Mouse (Mus musculus): ENCODE results near the gene Aldh8a1.
A peak's percentile ranks its signal among the peaks of the same experiment; 100 is the strongest.

The Aldh8a1 gene

DNA sequence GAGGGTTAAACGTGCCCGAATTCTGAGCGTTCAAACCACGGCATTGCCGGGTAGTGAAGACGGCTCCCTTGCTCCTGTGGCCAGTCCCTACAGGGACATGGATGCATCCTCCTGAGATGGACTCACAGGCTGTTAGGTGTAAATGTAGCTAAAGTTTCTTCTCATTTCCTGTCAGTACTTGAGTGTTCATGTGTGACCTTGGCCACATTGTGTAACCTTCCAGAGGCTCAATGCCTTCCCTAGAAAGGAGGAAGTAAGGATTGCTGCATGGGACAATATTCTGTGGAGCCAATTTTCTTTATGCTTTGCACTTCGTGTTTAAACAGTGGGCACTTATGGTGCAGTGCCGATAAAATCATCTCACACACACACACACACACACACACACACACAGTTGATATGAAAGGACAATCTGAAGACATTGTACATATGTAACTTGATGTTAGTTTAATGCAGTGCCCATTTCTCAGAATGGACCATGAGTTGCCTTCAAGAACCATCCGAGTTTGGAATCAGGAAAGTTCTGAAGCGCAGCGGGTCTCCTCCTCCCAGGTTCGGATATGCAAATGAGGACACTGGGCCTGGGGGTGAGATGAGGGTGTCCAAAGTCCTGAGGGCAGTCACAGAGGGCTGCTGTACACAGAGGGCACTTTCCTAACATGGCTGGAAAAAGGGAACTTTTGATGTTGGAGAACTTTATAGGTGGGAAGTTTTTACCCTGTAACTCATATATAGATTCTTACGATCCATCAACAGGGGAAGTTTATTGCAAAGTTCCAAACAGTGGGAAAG lies at the start of gene Aldh8a1:
Gene Aldh8a1, plus strand, starts transcription at position 610 of the 792 bp plus-strand sequence.
- no peak for DNase-seq (ENCODE audit: low spot score)

DNA sequence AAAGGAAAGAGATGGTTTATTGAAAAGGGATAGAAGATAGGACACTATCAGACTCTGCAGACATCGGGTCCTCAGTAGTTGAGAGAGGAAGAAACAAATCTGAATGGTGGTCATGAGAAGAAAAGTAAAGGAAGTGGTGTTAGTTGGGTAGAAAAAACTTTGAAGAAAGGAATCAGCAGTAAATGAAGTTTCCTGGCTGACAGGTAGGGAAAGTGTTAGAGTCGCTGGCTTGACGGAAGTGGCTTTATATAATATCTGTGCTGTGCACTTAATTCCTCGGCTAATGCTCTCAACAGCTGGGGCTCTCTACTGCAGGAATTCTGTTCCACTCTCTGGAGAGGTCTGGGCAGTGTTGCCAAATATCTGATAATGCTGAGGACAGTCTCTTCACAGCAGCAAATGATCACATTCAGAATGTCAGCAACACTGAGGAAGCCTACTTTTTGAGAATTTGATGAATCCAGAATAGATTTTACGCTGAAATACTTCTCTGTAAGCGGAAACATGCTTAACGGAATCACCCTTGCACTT lies 49.4 kb upstream of the Aldh8a1 start:
- DNase-seq (ENCODE audit: low spot score) = no peak

- peak; percentile 29 for DNase-seq (ENCODE audit: low spot score)
Measured at GRCm38 (mm10) chr10:21334349-21335105, 42.6 kb upstream of the Aldh8a1 start.

- DNase-seq (ENCODE audit: low spot score) = peak; percentile 22
Measured at GRCm38 (mm10) chr10:21335534-21335933, 41.6 kb upstream of the Aldh8a1 start.

DNA sequence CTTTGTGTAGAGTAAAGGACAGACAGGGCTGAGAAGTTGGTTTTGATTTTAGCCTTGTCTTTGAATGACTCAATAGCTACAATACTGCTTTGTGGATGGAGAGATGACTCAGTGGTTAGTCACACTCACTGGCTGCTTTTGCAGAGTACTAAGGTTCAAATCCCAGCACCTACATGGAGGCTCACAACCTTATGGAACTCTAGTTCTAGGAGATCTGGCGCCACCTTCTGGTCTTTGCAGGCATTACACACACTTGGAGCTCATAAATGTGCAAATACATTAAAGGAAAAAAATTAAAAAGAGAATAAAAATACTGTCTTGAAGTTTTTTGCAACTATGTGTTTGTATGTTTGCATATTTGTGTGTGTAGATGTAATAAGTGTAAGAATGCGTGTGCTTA lies 39.9 kb upstream of the Aldh8a1 start:
- DNase-seq (ENCODE audit: low spot score) = peak; percentile 18

DNA sequence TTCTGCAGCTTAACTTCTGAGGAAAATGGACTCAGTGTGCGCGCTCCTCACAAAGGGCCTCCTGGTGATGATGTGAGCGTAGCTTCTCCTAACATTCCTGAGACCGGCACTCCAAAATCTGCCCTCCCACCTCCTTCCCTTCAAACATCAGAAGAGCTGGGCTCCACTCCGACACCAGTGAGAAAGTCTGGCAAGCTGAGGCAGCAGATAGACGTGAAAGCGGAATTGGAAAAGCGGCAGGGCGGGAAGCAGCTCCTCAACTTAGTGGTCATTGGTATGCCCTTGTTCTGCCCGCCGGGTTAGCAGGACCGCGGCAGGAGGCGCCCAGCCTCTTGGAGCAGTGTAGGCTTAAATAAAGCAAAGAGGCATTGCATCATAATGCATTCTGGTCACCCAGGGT lies 35.4 kb upstream of the Aldh8a1 start:
- no peak for DNase-seq (ENCODE audit: low spot score)

GRCm38 (mm10) chr10:21342331-21343005 lies 34.6 kb upstream of the Aldh8a1 start:
- no peak for DNase-seq (ENCODE audit: low spot score)

DNA sequence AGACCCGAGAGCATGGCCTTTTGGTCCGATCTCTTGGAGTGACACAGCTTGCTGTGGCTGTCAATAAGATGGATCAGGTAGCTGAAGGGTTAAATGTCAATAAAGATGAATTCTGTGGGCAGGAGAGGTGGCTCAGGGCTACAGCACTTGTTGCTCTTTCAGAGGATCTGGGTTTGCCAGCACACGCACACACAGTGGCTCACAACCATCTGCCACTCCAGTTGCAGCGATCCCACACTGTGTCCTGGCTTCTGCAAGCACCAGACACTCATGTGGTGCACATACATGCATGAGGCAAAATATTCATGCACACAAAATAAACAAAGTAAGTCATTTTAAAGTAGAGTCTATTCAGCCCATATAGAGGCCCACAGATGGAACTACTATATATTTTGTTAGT lies 29.8 kb upstream of the Aldh8a1 start:
- no peak for DNase-seq (ENCODE audit: low spot score)

DNA sequence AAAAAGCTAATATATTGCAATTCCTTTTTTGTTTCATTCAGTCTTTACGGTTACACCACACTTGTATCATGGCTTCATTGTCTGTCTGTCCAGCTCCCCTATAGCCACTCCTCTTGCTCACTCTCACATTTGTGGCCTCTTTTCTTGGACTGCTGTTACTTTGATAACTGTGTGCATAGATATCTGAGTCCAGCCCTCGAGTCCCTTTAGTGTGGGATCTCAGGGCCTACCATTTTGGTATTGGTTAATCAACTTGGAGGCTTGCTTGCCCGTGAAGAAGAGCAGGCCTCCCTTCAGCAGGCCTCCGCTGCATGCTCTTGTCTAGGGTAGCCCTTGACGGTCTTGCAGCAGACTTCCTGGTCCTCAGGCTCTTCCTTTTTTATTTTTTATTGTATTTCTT lies 27.6 kb upstream of the Aldh8a1 start:
- no peak for DNase-seq (ENCODE audit: low spot score)

DNA sequence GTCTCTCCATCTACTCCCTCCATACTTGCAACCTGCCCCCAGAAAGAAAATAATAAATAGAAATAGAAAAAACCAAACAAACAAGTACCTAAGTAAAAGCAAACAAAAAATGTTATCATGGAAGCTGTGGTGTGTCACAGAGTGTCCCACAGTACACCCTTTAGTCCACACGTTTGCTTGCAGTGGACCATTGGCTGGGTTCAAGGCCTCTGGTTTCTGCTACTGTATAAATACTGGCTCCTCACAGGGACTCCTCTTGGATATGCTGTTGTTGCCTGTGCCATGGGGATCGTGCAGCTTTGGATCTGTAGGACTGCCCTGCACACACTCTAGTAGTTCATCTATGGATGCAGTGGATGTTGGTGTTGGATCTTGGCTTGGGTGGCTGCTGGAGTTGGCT lies 27.1 kb upstream of the Aldh8a1 start:
- no peak for DNase-seq (ENCODE audit: low spot score)

DNA sequence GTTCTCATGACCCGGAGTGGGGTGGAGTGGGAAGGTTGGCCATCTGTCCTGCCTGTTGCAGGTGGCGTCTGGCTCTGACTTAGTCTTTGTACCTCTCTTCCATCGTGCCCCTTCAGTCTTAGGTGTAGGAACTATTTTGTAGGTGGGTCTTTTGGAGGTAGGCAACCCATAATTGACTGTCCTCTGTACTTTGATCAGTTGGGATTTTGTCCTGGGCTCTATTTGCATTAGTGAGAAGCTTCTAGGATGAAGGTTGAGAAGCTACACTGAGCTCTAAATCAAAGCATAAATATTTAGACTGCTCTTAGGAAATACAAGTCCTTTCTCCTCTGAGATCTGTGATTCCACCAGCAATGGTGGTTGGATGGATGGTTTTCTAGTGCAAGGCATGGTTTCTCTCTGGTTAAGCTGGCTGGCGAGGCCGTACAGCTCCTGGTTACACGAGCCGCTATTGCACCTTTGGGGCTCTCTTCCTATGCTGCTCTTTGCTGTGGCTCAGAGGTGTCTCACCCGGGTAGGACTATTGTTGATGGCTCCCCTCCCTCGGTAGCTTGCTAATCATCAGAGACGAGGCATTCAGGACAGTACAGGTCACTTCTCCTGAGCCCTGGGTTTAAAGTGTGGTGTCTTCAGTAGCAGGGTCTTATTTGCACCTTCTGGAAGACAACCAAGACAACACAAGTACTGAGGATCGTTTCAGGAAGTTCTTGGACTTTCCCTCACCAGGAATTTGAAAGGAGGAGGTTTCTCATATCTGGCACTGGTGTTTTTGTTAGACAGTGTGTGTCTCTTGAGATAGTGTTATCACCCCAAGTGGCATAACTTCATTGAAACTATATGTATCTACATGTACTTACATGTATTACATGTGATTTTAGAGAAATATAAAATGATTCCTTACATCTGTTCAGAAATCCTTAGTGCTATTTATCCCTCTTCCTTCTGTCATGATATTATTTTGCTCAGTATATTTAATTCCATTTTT lies 26.3 kb upstream of the Aldh8a1 start:
- no peak for DNase-seq (ENCODE audit: low spot score)

GRCm38 (mm10) chr10:21351766-21352165 lies 25.3 kb upstream of the Aldh8a1 start:
- DNase-seq (ENCODE audit: low spot score) = no peak

- no peak for DNase-seq (ENCODE audit: low spot score)
Measured at GRCm38 (mm10) chr10:21353890-21354289, 23.2 kb upstream of the Aldh8a1 start.

DNA sequence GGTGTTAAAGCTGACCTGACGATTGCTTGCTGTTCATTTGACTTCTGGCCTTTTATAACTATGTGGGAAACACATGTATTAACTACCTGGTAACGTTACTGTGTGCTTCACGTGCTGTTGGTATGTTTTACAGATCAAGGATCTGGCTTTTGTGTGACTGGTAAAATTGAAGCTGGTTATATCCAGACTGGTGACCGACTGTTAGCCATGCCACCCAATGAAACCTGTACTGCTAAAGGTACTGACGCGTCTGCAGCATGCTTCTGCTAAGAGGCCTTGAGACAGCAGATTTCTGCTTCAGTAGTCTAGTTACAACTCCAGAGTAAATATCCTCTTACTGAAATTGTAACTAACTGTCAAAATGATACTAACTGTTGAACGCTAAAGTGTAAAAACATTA lies 22.6 kb upstream of the Aldh8a1 start:
- no peak for DNase-seq (ENCODE audit: low spot score)

- DNase-seq (ENCODE audit: low spot score) = no peak
Measured at GRCm38 (mm10) chr10:21357986-21358385, 19.1 kb upstream of the Aldh8a1 start.

DNA sequence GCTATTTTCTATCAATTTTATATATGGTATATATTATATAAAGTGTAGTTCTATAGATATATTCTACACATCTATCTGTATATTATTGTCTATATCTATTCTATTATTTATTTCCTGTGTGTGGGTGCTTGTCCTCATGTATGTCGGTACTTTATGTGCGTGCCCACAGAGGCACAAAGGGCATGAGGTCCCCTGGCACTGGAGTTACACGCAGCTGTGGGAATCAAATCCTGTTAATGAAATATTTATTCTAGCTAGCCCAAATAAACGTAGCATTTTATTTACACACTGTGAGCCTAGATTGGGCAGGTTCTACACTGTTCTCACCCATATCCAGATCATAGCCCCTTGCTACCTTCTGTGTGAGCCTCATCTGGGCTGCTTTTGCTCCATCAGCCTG lies 18.0 kb upstream of the Aldh8a1 start:
- DNase-seq (ENCODE audit: low spot score) = no peak

DNA sequence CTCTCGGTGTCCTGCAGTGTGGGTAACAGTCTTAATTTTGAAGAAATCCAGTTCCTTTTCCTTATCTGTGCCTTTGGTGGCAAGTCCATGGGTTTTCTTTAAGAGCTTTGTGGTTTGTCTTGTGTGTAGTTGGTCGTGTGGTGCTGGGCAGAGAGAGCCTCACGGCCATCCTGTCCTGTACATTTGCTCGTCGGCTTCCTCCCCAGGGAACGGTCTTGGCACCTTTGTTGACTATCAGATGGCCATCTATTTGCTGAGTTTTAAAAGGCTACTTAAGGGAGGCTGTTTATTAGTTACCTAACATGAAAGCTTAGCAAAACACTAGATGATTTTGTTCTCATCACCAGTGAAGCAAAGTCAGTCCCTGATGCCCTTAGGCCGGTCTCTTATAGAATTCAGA lies 15.2 kb upstream of the Aldh8a1 start:
- DNase-seq (ENCODE audit: low spot score) = no peak

- DNase-seq (ENCODE audit: low spot score) = no peak
Measured at GRCm38 (mm10) chr10:21363297-21363696, 13.8 kb upstream of the Aldh8a1 start.

DNA sequence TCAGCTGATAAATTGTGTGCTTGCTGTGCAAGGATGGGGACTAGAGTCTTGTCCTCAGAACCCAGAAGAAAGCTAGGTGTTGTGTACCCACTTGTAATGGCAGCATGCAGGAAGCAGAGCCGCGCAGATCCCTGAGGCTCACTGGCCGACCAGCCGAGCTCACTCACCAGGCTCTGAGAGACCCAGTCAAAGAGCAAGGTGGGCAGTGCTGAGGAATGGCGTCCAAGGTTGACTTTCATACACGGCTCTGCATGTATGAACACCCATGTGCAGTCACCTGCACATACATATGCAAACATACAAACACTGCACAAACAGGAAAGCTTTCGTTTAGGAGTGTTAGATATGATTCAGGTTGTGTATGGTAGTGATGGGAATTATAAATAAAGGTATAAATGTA lies 12.1 kb upstream of the Aldh8a1 start:
- no peak for DNase-seq (ENCODE audit: low spot score)

DNA sequence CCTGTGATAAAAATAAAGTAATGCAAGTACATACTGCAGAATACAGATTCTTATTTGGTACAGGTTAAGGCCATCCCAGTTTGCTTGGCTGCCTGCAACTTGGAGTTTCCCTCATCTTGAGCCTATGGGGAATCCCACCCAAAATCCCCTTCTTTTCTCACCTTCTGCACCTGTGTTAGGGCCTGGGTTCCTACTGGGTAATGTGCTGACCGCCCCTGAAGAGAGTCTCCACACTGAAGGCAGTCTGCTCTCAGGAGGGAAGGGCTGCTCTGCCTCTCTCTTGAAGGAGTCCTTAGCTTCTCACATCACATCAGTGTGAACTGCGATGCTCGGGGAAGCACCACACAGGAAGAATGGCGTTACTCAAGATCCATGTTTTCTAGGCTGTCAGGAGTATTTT lies 11.2 kb upstream of the Aldh8a1 start:
- DNase-seq (ENCODE audit: low spot score) = no peak

- no peak for DNase-seq (ENCODE audit: low spot score)
Measured at GRCm38 (mm10) chr10:21366471-21366870, 10.6 kb upstream of the Aldh8a1 start.

All from urinary bladder, postnatal 14 days (tissue).